Mouse (Mus musculus) intestine, embryonic 15.5 days (tissue): ENCODE measurements at regions not wholly inside any gene's neighbourhood (a gene's known extent, or its start where the extent isn't known, plus 50 kb on each side); places are given as distances from the start of the nearest gene placed in this dataset.

Experiments
- ATAC-seq: fragments of 200-750 bp; cut with Nextera tagmentation; 2 replicates; pipeline ENCODE4 v1.8.0; 2017; ENCODE audit warnings: moderate TSS enrichment, moderate library complexity
- H3K27ac ChIP-seq: fragments of 300-500 bp; sonication (generic); 2 replicates; pipeline ENCODE4 v1.5.1; 2015; ENCODE audit warnings: mild to moderate bottlenecking, inconsistent platforms
- H3K27me3 ChIP-seq: fragments of 300-500 bp; sonication (generic); replicated peaks from 2 replicates; pipeline ENCODE4 v1.6.1; 2015; ENCODE audit warnings: inconsistent platforms
- H3K36me3 ChIP-seq: fragments of 300-500 bp; sonication (generic); 2 replicates; pipeline ENCODE4 v1.6.1; 2015; ENCODE audit warnings: inconsistent platforms
- H3K4me1 ChIP-seq: fragments of 300-500 bp; sonication (generic); replicated peaks from 2 replicates; pipeline ENCODE4 v1.6.1; 2015; ENCODE audit warnings: inconsistent platforms
- H3K4me2 ChIP-seq: fragments of 300-500 bp; sonication (generic); replicated peaks from 2 replicates; pipeline ENCODE4 v1.6.1; 2015; ENCODE audit warnings: mild to moderate bottlenecking, inconsistent platforms
- H3K4me3 ChIP-seq: fragments of 300-500 bp; sonication (generic); replicated peaks from 2 replicates; pipeline ENCODE4 v1.5.1; 2015; ENCODE audit warnings: inconsistent platforms
- H3K9ac ChIP-seq: fragments of 300-500 bp; sonication (generic); 2 replicates; pipeline ENCODE4 v1.6.1; 2015; ENCODE audit warnings: inconsistent platforms
- H3K9me3 ChIP-seq: fragments of 300-500 bp; sonication (generic); 2 replicates; pipeline ENCODE4 v1.6.1; 2016; ENCODE audit warnings: inconsistent platforms
- WGBS: fragments of 180-500 bp; shearing (Covaris S2); methylation state at CpG from one replicate; pipeline ENCODE4 v1.1.7; 2015; 5-methylcytosine and 5-hydroxymethylcytosine counted together

DNA sequence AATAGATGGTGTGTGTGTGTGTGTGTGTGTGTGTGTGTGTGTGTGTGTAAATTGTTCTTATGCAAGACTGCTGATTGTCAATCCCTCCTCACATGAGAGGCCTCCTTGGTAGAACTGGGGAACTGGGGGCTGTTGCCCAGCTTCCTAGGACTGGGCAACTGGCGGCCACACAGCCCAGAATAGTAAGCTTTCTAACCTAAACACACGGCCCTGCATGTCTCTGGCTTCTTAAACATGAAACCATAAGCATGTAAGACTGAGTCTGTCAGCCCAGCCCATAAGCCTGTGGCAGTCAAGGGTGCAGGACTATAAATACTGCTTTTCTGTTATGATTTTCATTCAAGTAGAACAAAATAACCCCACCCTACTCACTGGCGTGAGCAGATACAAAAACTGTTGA is 60.7 kb downstream of the Ifng start:
- H3K4me1 ChIP-seq, result no peaks in the 10 kb centered on the region
- no peak overlapping the region for H3K4me3 ChIP-seq
- H3K36me3 ChIP-seq, result no peaks in the 10 kb centered on the region
- no peak overlapping the region for H3K9ac ChIP-seq
- WGBS, result 69% methylated on average over 3 of the region's 3 CpGs
- no peak overlapping the region for H3K4me2 ChIP-seq
- ATAC-seq, result no peak
- no peak overlapping the region for H3K27ac ChIP-seq
- H3K27me3 ChIP-seq, result no peaks in the 10 kb centered on the region
- H3K9me3 ChIP-seq, result no peaks in the 10 kb centered on the region

- no peak overlapping the region for H3K9ac ChIP-seq
- WGBS, result 60% methylated on average over 4 of the region's 4 CpGs
- H3K27me3 ChIP-seq, result no peaks in the 10 kb centered on the region
- H3K4me3 ChIP-seq, result no peak overlapping the region
- no peaks in the 10 kb centered on the region for H3K9me3 ChIP-seq
- H3K36me3 ChIP-seq, result no peaks in the 10 kb centered on the region
- no peak for ATAC-seq
- no peak overlapping the region for H3K27ac ChIP-seq
- H3K4me1 ChIP-seq, result no peaks in the 10 kb centered on the region
- H3K4me2 ChIP-seq, result no peak overlapping the region
Measured at GRCm38 (mm10) chr10:118504811-118505210, 64.0 kb downstream of the Ifng start.

- Histone ChIP-seq H3K4me1 (no peaks in the 10 kb centered on the region), H3K4me2 (no peak overlapping the region), H3K4me3 (no peak overlapping the region), H3K27ac (no peak overlapping the region), H3K9me3 (no peaks in the 10 kb centered on the region), H3K9ac (no peak overlapping the region), H3K36me3 (no peaks in the 10 kb centered on the region), H3K27me3 (no peaks in the 10 kb centered on the region)
- no peak for ATAC-seq
- 78% methylated on average over 4 of the region's 4 CpGs for WGBS
Measured at GRCm38 (mm10) chr10:118506154-118506553, 65.3 kb downstream of the Ifng start.

- H3K27ac ChIP-seq, result no peak overlapping the region
- WGBS, result 51% methylated on average over 2 of the region's 2 CpGs
- no peaks in the 10 kb centered on the region for H3K36me3 ChIP-seq
- no peak for ATAC-seq
- H3K9ac ChIP-seq, result no peak overlapping the region
- H3K27me3 ChIP-seq, result no peaks in the 10 kb centered on the region
- H3K4me1 ChIP-seq, result no peaks in the 10 kb centered on the region
- no peak overlapping the region for H3K4me2 ChIP-seq
- H3K9me3 ChIP-seq, result no peaks in the 10 kb centered on the region
- H3K4me3 ChIP-seq, result no peak overlapping the region
Measured at GRCm38 (mm10) chr10:118507630-118508029, 66.8 kb downstream of the Ifng start.

DNA sequence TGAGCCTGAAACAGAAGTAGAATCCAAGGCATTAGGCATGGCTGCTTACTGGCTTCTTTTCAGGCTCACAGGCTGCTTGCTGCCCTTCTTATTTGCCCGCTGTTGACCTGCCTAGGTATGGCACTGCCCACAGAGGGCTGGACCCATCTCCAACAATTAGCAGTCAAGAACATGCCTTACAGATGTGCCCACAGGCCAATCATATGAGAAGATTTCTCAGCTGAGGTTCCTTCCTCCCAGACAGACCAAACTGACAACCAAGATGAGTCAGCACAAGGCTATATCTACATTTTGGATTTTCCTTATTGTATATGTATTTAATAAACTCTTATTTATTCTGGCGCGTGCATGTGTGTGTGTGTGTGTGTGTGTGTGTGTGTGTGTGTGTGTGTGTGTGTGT is 76.0 kb downstream of the Ifng start:
- no peak for ATAC-seq
- no peaks in the 10 kb centered on the region for H3K27me3 ChIP-seq

DNA sequence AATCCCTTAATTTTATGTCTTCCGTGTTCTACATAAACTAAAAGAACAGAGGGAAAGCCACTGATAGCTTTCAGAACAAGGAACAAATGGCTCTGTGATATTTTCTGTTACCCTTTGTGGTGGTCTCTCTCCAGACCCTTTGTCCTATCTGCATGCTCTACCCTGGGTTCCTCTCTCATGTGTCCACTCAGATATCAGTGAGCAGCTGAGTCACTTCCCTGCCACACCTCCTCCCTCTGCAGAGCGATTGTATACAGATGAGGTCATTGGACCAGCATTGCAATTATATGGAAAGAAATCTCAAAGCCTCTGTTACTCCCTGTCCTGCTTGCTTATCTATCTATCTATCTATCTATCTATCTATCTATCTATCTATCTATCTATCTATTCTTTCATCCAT is 77.1 kb downstream of the Ifng start:
- H3K4me3 ChIP-seq, result no peak overlapping the region
- no peaks in the 10 kb centered on the region for H3K36me3 ChIP-seq
- no peak for ATAC-seq
- WGBS, result 57% methylated on average over 2 of the region's 2 CpGs
- H3K27me3 ChIP-seq, result no peaks in the 10 kb centered on the region
- H3K27ac ChIP-seq, result no peak overlapping the region
- no peak overlapping the region for H3K9ac ChIP-seq
- H3K9me3 ChIP-seq, result no peaks in the 10 kb centered on the region
- H3K4me1 ChIP-seq, result no peaks in the 10 kb centered on the region
- H3K4me2 ChIP-seq, result no peak overlapping the region

More for the DNA sequence above, 76.0 kb downstream of the Ifng start:
- Histone ChIP-seq H3K4me3 (no peak overlapping the region), H3K27ac (no peak overlapping the region), H3K9me3 (no peaks in the 10 kb centered on the region), H3K4me2 (no peak overlapping the region), H3K9ac (no peak overlapping the region), H3K4me1 (no peaks in the 10 kb centered on the region), H3K36me3 (no peaks in the 10 kb centered on the region)
- WGBS, result 91% methylated on average over 3 of the region's 3 CpGs

DNA sequence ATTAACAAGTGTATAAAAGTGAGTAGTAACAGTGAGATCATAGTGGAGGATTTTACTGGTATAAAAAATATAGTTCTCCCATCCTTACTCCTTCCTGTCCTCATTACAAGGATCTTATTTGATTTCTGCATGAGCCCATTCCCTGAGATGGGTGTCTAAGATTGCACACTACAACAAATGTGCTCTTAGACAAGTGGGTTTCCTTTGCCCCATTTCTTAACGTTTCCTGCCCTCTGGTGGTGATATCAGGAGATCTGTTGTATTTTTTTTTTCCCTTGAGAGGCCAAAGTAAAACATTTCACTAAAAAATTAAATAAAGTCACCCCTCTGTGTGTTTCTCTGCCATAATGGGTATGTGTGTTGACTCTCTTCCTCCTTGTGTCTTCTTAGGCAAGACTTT is 105.1 kb downstream of the Ifng start:
- Histone ChIP-seq H3K36me3 (no peaks in the 10 kb centered on the region), H3K9ac (no peak overlapping the region), H3K27ac (no peak overlapping the region), H3K9me3 (no peaks in the 10 kb centered on the region), H3K4me2 (no peak overlapping the region), H3K4me1 (no peaks in the 10 kb centered on the region), H3K27me3 (no peaks in the 10 kb centered on the region), H3K4me3 (no peak overlapping the region)
- ATAC-seq, result no peak
- 3% methylated on average over 1 of the region's 1 CpGs for WGBS

DNA sequence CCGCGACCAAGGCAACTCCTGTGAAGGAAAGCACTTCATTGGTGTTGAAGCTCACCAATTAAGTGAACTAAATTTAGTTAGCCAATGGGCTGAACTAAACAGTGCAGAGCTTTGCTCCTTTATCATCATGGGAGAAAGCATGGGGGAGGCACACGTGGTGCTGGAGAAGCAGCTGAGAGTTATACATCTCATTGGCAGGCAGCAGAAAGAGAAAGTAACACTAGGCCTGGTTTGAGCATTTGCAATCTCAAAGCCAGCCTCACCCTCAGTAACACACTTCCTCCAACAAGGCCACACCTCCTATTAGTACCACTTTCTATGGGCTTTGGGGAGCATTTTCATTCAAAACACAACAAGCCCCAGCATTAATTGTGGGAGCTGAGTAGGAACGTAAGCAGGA is 109.4 kb downstream of the Ifng start:
- no peaks in the 10 kb centered on the region for H3K27me3 ChIP-seq
- no peak overlapping the region for H3K4me3 ChIP-seq
- 70% methylated on average over 4 of the region's 4 CpGs for WGBS

DNA sequence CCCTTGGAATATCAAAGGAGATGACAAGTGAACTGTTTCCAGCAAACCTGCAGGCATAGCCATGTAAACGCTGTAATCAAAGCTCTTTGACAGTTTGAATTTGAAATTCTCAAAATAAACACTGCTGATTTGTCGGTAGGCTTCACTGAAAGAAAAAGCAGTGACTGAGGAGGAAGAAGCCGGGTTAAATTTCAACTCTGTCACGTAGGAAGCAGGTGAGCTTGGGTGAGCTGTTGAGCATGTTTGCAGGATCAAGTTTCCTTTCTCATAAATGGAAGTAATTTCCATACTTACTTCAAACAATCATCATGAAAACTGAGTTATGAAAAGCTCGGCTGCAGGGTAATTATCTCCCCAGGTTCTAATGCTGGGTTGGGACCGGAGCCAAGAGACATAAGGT is 118.0 kb downstream of the Ifng start:
- Histone ChIP-seq H3K4me3 (no peak overlapping the region), H3K27me3 (no peaks in the 10 kb centered on the region), H3K27ac (no peak overlapping the region), H3K9me3 (no peaks in the 10 kb centered on the region), H3K36me3 (no peaks in the 10 kb centered on the region), H3K4me1 (no peaks in the 10 kb centered on the region), H3K4me2 (no peak overlapping the region), H3K9ac (no peak overlapping the region)
- ATAC-seq, result no peak
- WGBS, result 49% methylated on average over 6 of the region's 6 CpGs

More for the DNA sequence above, 109.4 kb downstream of the Ifng start:
- no peaks in the 10 kb centered on the region for H3K9me3 ChIP-seq
- H3K4me2 ChIP-seq, result no peak overlapping the region
- H3K36me3 ChIP-seq, result no peaks in the 10 kb centered on the region
- no peak overlapping the region for H3K9ac ChIP-seq
- no peaks in the 10 kb centered on the region for H3K4me1 ChIP-seq
- no peak for ATAC-seq
- no peak overlapping the region for H3K27ac ChIP-seq

- WGBS, result 86% methylated on average over 8 of the region's 8 CpGs
- Histone ChIP-seq H3K4me2 (no peak overlapping the region), H3K4me1 (no peaks in the 10 kb centered on the region), H3K4me3 (no peak overlapping the region), H3K9me3 (no peaks in the 10 kb centered on the region), H3K36me3 (no peaks in the 10 kb centered on the region), H3K9ac (no peak overlapping the region), H3K27me3 (no peaks in the 10 kb centered on the region), H3K27ac (no peak overlapping the region)
- ATAC-seq, result no peak
Measured at GRCm38 (mm10) chr10:118564041-118564440, 123.2 kb downstream of the Ifng start.

- H3K9me3 ChIP-seq, result no peaks in the 10 kb centered on the region
- no peak overlapping the region for H3K4me3 ChIP-seq
- no peaks in the 10 kb centered on the region for H3K36me3 ChIP-seq
- no peaks in the 10 kb centered on the region for H3K4me1 ChIP-seq
- 75% methylated on average over 16 of the region's 16 CpGs for WGBS
- H3K4me2 ChIP-seq, result no peak overlapping the region
- H3K9ac ChIP-seq, result no peak overlapping the region
- ATAC-seq, result no peak
- no peaks in the 10 kb centered on the region for H3K27me3 ChIP-seq
- H3K27ac ChIP-seq, result no peak overlapping the region
Measured at GRCm38 (mm10) chr10:118564528-118565268, 123.9 kb downstream of the Ifng start.

- Histone ChIP-seq H3K4me3 (no peak overlapping the region), H3K9ac (no peak overlapping the region), H3K36me3 (no peaks in the 10 kb centered on the region), H3K9me3 (no peaks in the 10 kb centered on the region), H3K27ac (no peak overlapping the region), H3K4me2 (no peak overlapping the region), H3K27me3 (no peaks in the 10 kb centered on the region), H3K4me1 (no peaks in the 10 kb centered on the region)
- 89% methylated on average over 10 of the region's 10 CpGs for WGBS
- ATAC-seq, result no peak
Measured at GRCm38 (mm10) chr10:118568617-118569016, 127.8 kb downstream of the Ifng start.

DNA sequence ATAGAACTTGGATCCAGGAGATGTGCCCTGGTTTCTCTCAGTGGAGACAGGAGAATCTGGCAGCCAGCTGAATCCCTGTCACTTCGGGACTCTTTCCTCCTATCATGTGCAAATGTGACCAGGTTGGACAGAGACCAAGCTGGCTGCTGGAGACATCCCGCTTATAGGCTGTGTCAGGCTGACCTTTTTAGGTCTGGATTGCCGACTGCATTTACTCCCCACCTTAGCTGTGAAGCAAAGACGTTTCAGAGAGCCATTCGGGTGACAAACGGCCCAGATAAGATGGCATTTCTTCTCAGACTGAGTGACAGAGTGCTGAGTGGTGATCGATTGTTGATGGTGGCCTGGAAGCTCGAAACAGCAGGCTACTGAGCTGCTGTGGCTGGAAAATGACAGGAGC is 128.6 kb downstream of the Ifng start:
- no peak for ATAC-seq
- no peak overlapping the region for H3K9ac ChIP-seq
- no peaks in the 10 kb centered on the region for H3K4me1 ChIP-seq
- no peak overlapping the region for H3K27ac ChIP-seq
- H3K4me3 ChIP-seq, result no peak overlapping the region
- H3K27me3 ChIP-seq, result no peaks in the 10 kb centered on the region
- no peaks in the 10 kb centered on the region for H3K36me3 ChIP-seq
- no peaks in the 10 kb centered on the region for H3K9me3 ChIP-seq
- 32% methylated on average over 8 of the region's 8 CpGs for WGBS
- H3K4me2 ChIP-seq, result no peak overlapping the region
